Mouse (Mus musculus) embryonic facial prominence, embryonic 11.5 days (tissue): ENCODE measurements around the gene Mindy4. TPM values are rescaled to one million over a fixed set of nuclear protein-coding genes. Genes with fewer than 3 reads are reported as not detected.

ENCODE experiments used
- ATAC-seq: fragments of 200-750 bp; cut with Nextera tagmentation; replicated peaks from 2 replicates; pipeline ENCODE4 v1.8.0; 2017; ENCODE audit warnings: low read depth; ENCODE audit not compliant: insufficient number of reproducible peaks, low FRiP score, low TSS enrichment
- DNase-seq: peaks from one replicate; pipeline ENCODE4 v3.0.0-alpha.2; 2015; ENCODE audit warnings: low spot score
- H3K27ac ChIP-seq: fragments of 300-500 bp; sonication (generic); replicated peaks from 2 replicates; pipeline ENCODE4 v1.5.1; 2014; ENCODE audit warnings: mild to moderate bottlenecking, low read depth, low read length, control low read depth
- H3K27me3 ChIP-seq: fragments of 300-500 bp; sonication (generic); 2 replicates; pipeline ENCODE4 v1.6.1; 2014; ENCODE audit warnings: mild to moderate bottlenecking, low read length, moderate library complexity, mixed read lengths; ENCODE audit not compliant: control insufficient read depth, insufficient read depth
- H3K36me3 ChIP-seq: fragments of 300-500 bp; sonication (generic); replicated peaks from 2 replicates; pipeline ENCODE4 v1.6.1; 2014; ENCODE audit warnings: low read depth, mild to moderate bottlenecking, low read length, moderate library complexity, mixed read lengths; ENCODE audit not compliant: control insufficient read depth, insufficient read depth
- H3K4me1 ChIP-seq: fragments of 300-500 bp; sonication (generic); 2 replicates; pipeline ENCODE4 v1.6.1; 2014; ENCODE audit warnings: low read length, mixed read lengths; ENCODE audit not compliant: control insufficient read depth, insufficient read depth
- H3K4me2 ChIP-seq: fragments of 300-500 bp; sonication (generic); 2 replicates; pipeline ENCODE4 v1.6.1; 2014; ENCODE audit warnings: low read depth, mild to moderate bottlenecking, control low read depth, low read length, moderate library complexity
- H3K4me3 ChIP-seq: fragments of 300-500 bp; sonication (generic); 2 replicates; pipeline ENCODE4 v1.5.1; 2014; ENCODE audit warnings: low read depth, low read length, control low read depth
- H3K9ac ChIP-seq: fragments of 300-500 bp; sonication (generic); replicated peaks from 2 replicates; pipeline ENCODE4 v1.6.1; 2014; ENCODE audit warnings: mild to moderate bottlenecking, control low read depth, low read length
- H3K9me3 ChIP-seq: fragments of 300-500 bp; sonication (generic); replicated peaks from 2 replicates; pipeline ENCODE4 v1.6.1; 2016; ENCODE audit warnings: mild to moderate bottlenecking, low read length, inconsistent platforms, mixed read lengths; ENCODE audit not compliant: control insufficient read depth
- WGBS: fragments of 180-500 bp; shearing (Covaris S2); extraction: QIAGEN DNeasy Blood & Tissue Kit; methylation state at CpG from one replicate; pipeline ENCODE4 v1.1.7; 2014; 5-methylcytosine and 5-hydroxymethylcytosine counted together
- polyA plus RNA-seq: library from polyadenylated mRNA; unstranded; fragments of >200 nt; fragmentation: Nextera tagmentation; extraction: Ambion mirVana; gene quantifications from 2 replicates; pipeline ENCODE4 v1.2.1, GENCODE M21; 2014

The Mindy4 gene
- polyA plus RNA-seq, 1 experiment from 2014 or later, result 26.0 TPM

DNA sequence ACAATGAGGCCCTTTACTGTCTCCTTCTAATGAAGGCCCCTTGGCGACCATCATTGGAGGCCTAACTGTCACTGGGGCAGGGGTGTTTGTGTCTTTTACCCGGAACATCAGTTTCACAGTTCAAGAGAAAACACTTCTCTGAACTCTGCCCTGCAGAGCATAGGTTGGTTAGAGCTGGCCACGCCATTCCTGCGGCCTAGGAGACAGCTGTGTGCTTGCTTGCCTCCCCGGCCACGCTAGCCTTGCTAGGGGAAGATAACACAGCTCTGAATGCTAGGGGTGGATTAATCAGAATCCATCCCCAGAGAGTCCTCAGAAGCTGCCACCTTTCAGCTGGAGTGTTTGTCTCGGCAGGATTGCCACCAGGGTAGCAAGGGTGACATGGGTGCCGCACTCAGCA lies 96.3 kb downstream of the Mindy4 start:
- Histone ChIP-seq H3K9ac (no peak overlapping the region), H3K27me3 (no peaks in the 10 kb centered on the region), H3K36me3 (no peaks in the 10 kb centered on the region), H3K4me1 (no peaks in the 10 kb centered on the region), H3K9me3 (no peaks in the 10 kb centered on the region), H3K4me2 (no peak overlapping the region), H3K27ac (no peak overlapping the region), H3K4me3 (no peak overlapping the region)
- no peak for ATAC-seq
- no peak for DNase-seq
- WGBS, result 85% methylated on average over 8 of the region's 8 CpGs

DNA sequence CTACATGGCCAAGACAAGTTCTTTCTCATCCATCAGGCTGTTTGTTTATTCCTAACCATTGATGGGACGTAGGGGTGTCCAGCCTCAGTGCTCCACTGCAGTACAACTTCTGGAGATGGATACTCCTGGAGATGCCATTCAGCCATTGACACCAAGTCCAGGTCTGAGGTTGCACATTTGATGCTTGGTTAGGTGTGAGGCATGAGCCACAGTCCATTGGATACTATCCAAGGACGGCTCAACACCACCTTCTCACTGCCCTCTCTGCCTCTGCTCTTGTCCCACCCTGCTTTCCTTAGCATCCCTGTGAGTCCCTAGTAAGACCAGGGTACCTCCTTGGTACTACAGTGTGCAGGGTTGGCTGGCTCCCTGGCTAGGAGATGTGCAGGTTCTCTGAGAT lies 96.7 kb downstream of the Mindy4 start:
- no peak overlapping the region for H3K4me2 ChIP-seq
- DNase-seq (no peak), ATAC-seq (no peak)
- H3K27ac ChIP-seq, result no peak overlapping the region
- no peaks in the 10 kb centered on the region for H3K36me3 ChIP-seq
- no peak overlapping the region for H3K4me3 ChIP-seq
- WGBS, result 88% methylated on average over 2 of the region's 2 CpGs
- no peak overlapping the region for H3K9ac ChIP-seq
- no peaks in the 10 kb centered on the region for H3K27me3 ChIP-seq
- no peaks in the 10 kb centered on the region for H3K4me1 ChIP-seq
- H3K9me3 ChIP-seq, result no peaks in the 10 kb centered on the region

DNA sequence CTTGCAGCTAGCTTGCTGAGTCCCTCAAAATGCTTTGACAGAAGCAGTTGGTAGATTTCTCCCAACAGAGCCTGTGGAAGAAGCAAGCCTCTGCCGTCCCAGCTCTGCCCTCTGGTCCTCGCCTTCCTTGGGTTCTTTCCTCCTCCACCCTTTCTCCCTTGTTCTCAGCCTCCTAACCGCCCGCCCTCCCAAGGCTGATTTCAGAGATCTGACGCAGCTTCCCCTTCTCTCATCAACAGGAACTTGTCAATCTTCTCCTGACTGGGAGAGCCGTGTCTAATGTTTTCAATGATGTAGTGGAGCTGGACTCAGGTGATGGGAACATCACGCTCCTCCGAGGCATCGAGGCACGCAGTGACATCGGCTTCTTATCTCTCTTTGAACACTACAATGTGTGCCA lies 97.5 kb downstream of the Mindy4 start:
- Histone ChIP-seq H3K9me3 (no peaks in the 10 kb centered on the region), H3K4me1 (no peaks in the 10 kb centered on the region), H3K4me3 (no peak overlapping the region), H3K36me3 (no peaks in the 10 kb centered on the region), H3K27ac (no peak overlapping the region), H3K27me3 (no peaks in the 10 kb centered on the region), H3K9ac (no peak overlapping the region), H3K4me2 (no peak overlapping the region)
- ATAC-seq (no peak), DNase-seq (no peak)
- 86% methylated on average over 11 of the region's 11 CpGs for WGBS

DNA sequence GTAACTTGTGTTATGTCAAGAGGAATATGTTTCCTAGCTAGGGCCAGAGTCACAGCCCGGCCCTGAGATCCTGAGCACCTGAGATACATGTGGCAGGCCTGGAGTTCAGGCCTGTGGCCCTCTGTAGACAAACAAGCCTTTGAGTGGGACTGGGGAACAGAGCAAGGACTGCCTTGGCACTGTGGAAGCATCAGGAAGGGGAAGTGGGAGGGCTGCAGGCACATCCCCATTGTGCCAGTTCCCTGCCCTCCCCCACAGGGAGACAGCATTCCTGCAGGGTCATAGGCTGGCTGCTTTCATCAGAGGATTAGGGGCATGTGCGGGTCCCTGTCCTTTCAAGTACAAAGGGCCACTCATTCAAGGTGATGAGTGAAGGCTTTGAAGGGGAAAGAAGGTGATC lies 107.0 kb downstream of the Mindy4 start:
- no peaks in the 10 kb centered on the region for H3K36me3 ChIP-seq
- no peak overlapping the region for H3K27ac ChIP-seq
- H3K4me3 ChIP-seq, result no peak overlapping the region
- no peak overlapping the region for H3K4me2 ChIP-seq
- ATAC-seq (no peak), DNase-seq (no peak)
- no peaks in the 10 kb centered on the region for H3K27me3 ChIP-seq
- peaks cover 5% of the 10 kb centered on the region; the same call in 1 of the 2 replicates for H3K4me1 ChIP-seq
- H3K9ac ChIP-seq, result no peak overlapping the region
- 48% methylated on average over 2 of the region's 2 CpGs for WGBS
- H3K9me3 ChIP-seq, result no peaks in the 10 kb centered on the region

DNA sequence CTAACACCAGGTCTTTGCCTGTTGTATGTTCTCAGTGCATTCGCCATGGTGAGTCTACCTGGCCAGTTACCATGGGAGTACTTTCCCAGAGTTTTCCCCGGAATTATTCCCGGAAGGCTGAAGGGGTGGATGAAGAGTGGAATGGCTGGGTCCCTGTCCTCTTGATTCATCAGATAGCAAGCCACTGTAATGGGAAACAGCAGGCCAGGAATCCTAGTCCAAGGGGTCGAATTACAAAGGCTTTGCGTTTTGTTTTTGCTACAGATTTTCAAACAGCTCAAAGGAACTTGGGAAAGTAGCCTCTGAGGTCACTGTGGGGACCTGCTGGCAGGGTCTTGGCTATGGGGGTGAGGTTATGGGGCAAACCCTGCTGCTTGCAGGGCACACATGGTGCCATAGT lies 108.8 kb downstream of the Mindy4 start:
- ATAC-seq (no peak), DNase-seq (peak; percentile 77)
- Histone ChIP-seq H3K4me2 (no peak overlapping the region), H3K27ac (no peak overlapping the region), H3K27me3 (no peaks in the 10 kb centered on the region), H3K9ac (no peak overlapping the region), H3K4me1 (peaks cover 5% of the 10 kb centered on the region; the same call in 1 of the 2 replicates), H3K4me3 (no peak overlapping the region), H3K36me3 (no peaks in the 10 kb centered on the region), H3K9me3 (no peaks in the 10 kb centered on the region)
- 30% methylated on average over 5 of the region's 5 CpGs for WGBS

DNA sequence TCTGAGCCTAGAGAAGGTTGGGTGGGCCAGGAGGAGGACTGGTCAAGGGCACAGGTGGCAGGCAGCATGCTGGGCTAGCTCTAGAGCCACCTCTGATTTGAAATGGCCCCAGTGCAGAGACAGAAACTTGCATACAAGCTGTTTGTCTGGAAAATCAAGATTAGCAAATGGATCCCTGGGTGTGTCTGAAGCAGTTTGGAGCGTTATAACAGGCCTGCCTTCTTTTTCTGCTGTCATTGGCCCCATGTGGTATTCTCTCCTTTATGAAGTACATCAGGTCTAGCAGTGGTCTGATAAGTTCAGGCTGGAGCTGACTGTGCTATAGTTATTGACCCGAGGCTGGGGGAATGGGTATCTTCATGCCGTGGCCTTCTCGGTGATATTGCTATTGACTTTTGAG lies 110.7 kb downstream of the Mindy4 start:
- ATAC-seq (no peak), DNase-seq (no peak)
- Histone ChIP-seq H3K4me3 (no peak overlapping the region), H3K27ac (no peak overlapping the region), H3K9ac (no peak overlapping the region), H3K27me3 (no peaks in the 10 kb centered on the region), H3K4me1 (peaks cover 5% of the 10 kb centered on the region; the same call in 1 of the 2 replicates), H3K4me2 (no peak overlapping the region), H3K36me3 (no peaks in the 10 kb centered on the region), H3K9me3 (no peaks in the 10 kb centered on the region)
- WGBS, result 91% methylated on average over 4 of the region's 4 CpGs

DNA sequence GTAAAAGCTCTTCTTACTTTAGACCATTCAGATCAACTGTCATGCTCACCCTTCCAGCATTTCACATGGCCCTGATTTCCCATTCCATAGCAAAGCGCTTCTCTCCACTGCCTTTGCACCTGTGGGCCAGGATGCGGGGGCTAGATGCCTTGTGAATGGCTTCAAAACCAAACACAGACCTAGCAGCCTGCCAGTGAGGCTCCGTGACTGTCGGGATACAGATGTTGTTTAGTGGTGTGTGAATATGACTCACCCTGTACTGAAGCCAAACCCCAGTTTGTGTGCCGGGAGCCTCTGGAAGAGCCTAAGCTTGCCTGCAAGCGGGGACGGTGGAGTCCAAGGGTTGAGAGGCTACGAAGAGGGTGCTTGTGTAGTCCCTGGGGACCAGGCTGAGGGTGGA lies 111.4 kb downstream of the Mindy4 start:
- no peak for ATAC-seq
- Histone ChIP-seq H3K9ac (no peak overlapping the region), H3K9me3 (no peaks in the 10 kb centered on the region), H3K4me3 (no peak overlapping the region), H3K27ac (no peak overlapping the region), H3K4me1 (peaks cover 5% of the 10 kb centered on the region; the same call in 1 of the 2 replicates), H3K4me2 (no peak overlapping the region), H3K36me3 (no peaks in the 10 kb centered on the region), H3K27me3 (no peaks in the 10 kb centered on the region)
- DNase-seq, result no peak
- WGBS, result 89% methylated on average over 8 of the region's 8 CpGs

DNA sequence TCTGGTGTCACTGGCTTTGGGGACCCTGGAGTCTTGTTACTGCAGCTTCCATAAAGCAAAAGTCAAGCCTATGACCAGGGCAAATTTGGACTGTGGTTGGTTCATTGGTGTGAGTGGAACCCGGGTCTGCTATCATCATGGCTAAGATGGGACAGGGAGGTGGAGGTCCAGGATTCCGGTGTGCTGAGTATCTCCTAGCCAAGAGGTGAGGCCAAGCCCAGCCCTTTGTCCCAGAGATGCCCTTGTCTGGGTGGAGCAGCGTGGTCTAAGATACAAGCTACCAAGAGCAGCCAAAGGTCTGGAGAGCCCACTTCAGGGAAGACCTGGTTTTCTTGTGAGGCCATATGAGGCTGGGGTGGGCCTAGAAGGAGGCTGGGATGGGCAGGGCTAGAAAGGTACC lies 115.4 kb downstream of the Mindy4 start:
- no peaks in the 10 kb centered on the region for H3K27me3 ChIP-seq
- H3K4me2 ChIP-seq, result no peak overlapping the region
- ATAC-seq (no peak), DNase-seq (no peak)
- no peak overlapping the region for H3K9ac ChIP-seq
- no peaks in the 10 kb centered on the region for H3K4me1 ChIP-seq
- no peaks in the 10 kb centered on the region for H3K36me3 ChIP-seq
- WGBS, result 98% methylated on average over 3 of the region's 3 CpGs
- H3K9me3 ChIP-seq, result no peaks in the 10 kb centered on the region
- no peak overlapping the region for H3K4me3 ChIP-seq
- no peak overlapping the region for H3K27ac ChIP-seq
